Mouse (Mus musculus): ENCODE data around the gene Ptpn9. TPM values are rescaled to one million over a fixed set of nuclear protein-coding genes. Genes with fewer than 3 reads are reported as not detected.
A peak's percentile ranks its signal among the peaks of the same experiment; 100 is the strongest.

Ptpn9 gene
- polyA plus RNA-seq, 1 experiment from 2014 or later: 23.1 TPM

- 94% methylated on average over 1 of the region's 1 CpGs for WGBS
Observed at GRCm38 (mm10) chr9:57056237-57056636, 61.5 kb downstream of the Ptpn9 start.

GRCm38 (mm10) chr9:57064164-57064563 is 69.4 kb downstream of the Ptpn9 start:
- WGBS: 96% methylated on average over 2 of the region's 2 CpGs
- Histone ChIP-seq H3K9me3 (no peaks in the 10 kb centered on the region), H3K4me2 (no peak overlapping the region), H3K27ac (no peak overlapping the region), H3K4me1 (replicated peaks) (no peaks in the 10 kb centered on the region), H3K9ac (no peak overlapping the region), H3K36me3 (peaks cover 39% of the 10 kb centered on the region), H3K27me3 (no peaks in the 10 kb centered on the region), H3K4me3 (no peak overlapping the region)
- no peak for ATAC-seq (ENCODE audit: low FRiP score)

More at GRCm38 (mm10) chr9:57056237-57056636, 61.5 kb downstream of the Ptpn9 start:
- H3K4me2 ChIP-seq: no peak overlapping the region
- H3K27ac ChIP-seq: no peak overlapping the region
- no peak overlapping the region for H3K9ac ChIP-seq
- H3K4me3 ChIP-seq: no peak overlapping the region
- peaks cover 50% of the 10 kb centered on the region for H3K36me3 ChIP-seq
- ATAC-seq (ENCODE audit: low FRiP score): no peak
- H3K9me3 ChIP-seq: no peaks in the 10 kb centered on the region
- no peaks in the 10 kb centered on the region for H3K4me1 ChIP-seq (replicated peaks)
- H3K27me3 ChIP-seq: no peaks in the 10 kb centered on the region

- Histone ChIP-seq H3K9me3 (no peaks in the 10 kb centered on the region), H3K4me3 (no peak overlapping the region), H3K27me3 (no peaks in the 10 kb centered on the region), H3K4me1 (replicated peaks) (peaks cover 13% of the 10 kb centered on the region), H3K9ac (no peak overlapping the region), H3K4me2 (no peak overlapping the region), H3K36me3 (peaks cover 11% of the 10 kb centered on the region; the same call in 1 of the 2 replicates), H3K27ac (no peak overlapping the region)
- ATAC-seq (ENCODE audit: low FRiP score): no peak
- 70% methylated on average over 3 of the region's 3 CpGs for WGBS
Observed at GRCm38 (mm10) chr9:57068266-57068665, 73.5 kb downstream of the Ptpn9 start.

GRCm38 (mm10) chr9:57070262-57070661 is 75.5 kb downstream of the Ptpn9 start:
- H3K36me3 ChIP-seq: 0 out of 2 replicates have a peak, but pooled peaks cover 8% of the 10 kb centered on the region
- H3K9me3 ChIP-seq: no peaks in the 10 kb centered on the region
- no peaks in the 10 kb centered on the region for H3K27me3 ChIP-seq
- H3K4me2 ChIP-seq: no peak overlapping the region
- no peak overlapping the region for H3K4me3 ChIP-seq
- H3K9ac ChIP-seq: no peak overlapping the region
- no peak overlapping the region for H3K27ac ChIP-seq
- WGBS: 71% methylated on average over 1 of the region's 1 CpGs
- ATAC-seq (ENCODE audit: low FRiP score): no peak
- H3K4me1 ChIP-seq (replicated peaks): peaks cover 29% of the 10 kb centered on the region

- H3K4me1 ChIP-seq (replicated peaks): peaks cover 30% of the 10 kb centered on the region
- H3K27me3 ChIP-seq: no peaks in the 10 kb centered on the region
- no peak for ATAC-seq (ENCODE audit: low FRiP score)
- H3K36me3 ChIP-seq: 0 out of 2 replicates have a peak, but pooled peaks cover 4% of the 10 kb centered on the region
- no peaks in the 10 kb centered on the region for H3K9me3 ChIP-seq
- peak overlapping the region; percentile 92 for H3K4me3 ChIP-seq
- peak overlapping the region; percentile 94 for H3K4me2 ChIP-seq
- peak overlapping the region; percentile 24 for H3K27ac ChIP-seq
- H3K9ac ChIP-seq: peak overlapping the region; percentile 82
- 35% methylated on average over 5 of the region's 5 CpGs for WGBS
Observed at GRCm38 (mm10) chr9:57070800-57071545, 76.2 kb downstream of the Ptpn9 start.

GRCm38 (mm10) chr9:57071801-57072351 is 77.2 kb downstream of the Ptpn9 start, which contains the start of gene Sin3a:
Sin3a (plus strand) TSS chr9:57072040.
- WGBS: under 1% methylated on average over 34 of the region's 34 CpGs
- Histone ChIP-seq H3K27me3 (no peaks in the 10 kb centered on the region), H3K36me3 (0 out of 2 replicates have a peak, but pooled peaks cover 4% of the 10 kb centered on the region), H3K9me3 (no peaks in the 10 kb centered on the region), H3K4me3 (peak within 1 kb of the TSS; percentile 92), H3K27ac (peak within 1 kb of the TSS; percentile 97), H3K4me2 (peak within 1 kb of the TSS; percentile 94), H3K9ac (peak within 1 kb of the TSS; percentile 82), H3K4me1 (replicated peaks) (peaks cover 30% of the 10 kb centered on the region)
- ATAC-seq (ENCODE audit: low FRiP score): no peak

GRCm38 (mm10) chr9:57072526-57072988 is 77.8 kb downstream of the Ptpn9 start:
- no peak for ATAC-seq (ENCODE audit: low FRiP score)
- H3K9me3 ChIP-seq: no peaks in the 10 kb centered on the region
- H3K27ac ChIP-seq: peak overlapping the region; percentile 97
- peaks cover 34% of the 10 kb centered on the region for H3K4me1 ChIP-seq (replicated peaks)
- H3K36me3 ChIP-seq: no peaks in the 10 kb centered on the region
- peak overlapping the region; percentile 94 for H3K4me2 ChIP-seq
- peak overlapping the region; percentile 92 for H3K4me3 ChIP-seq
- peak overlapping the region; percentile 82 for H3K9ac ChIP-seq
- WGBS: under 1% methylated on average over 40 of the region's 40 CpGs
- H3K27me3 ChIP-seq: no peaks in the 10 kb centered on the region

GRCm38 (mm10) chr9:57072989-57073789 is 78.5 kb downstream of the Ptpn9 start:
- Histone ChIP-seq H3K27ac (peak overlapping the region; percentile 97), H3K4me2 (peak overlapping the region; percentile 94), H3K36me3 (no peaks in the 10 kb centered on the region), H3K9me3 (no peaks in the 10 kb centered on the region), H3K9ac (peak overlapping the region; percentile 82), H3K4me1 (replicated peaks) (peaks cover 34% of the 10 kb centered on the region), H3K27me3 (no peaks in the 10 kb centered on the region), H3K4me3 (peak overlapping the region; percentile 92)
- ATAC-seq (ENCODE audit: low FRiP score): peak; percentile 67
- WGBS: under 1% methylated on average over 46 of the region's 54 CpGs

- H3K9me3 ChIP-seq: no peaks in the 10 kb centered on the region
- under 1% methylated on average over 15 of the region's 15 CpGs for WGBS
- ATAC-seq (ENCODE audit: low FRiP score): no peak
- H3K4me3 ChIP-seq: peak overlapping the region; percentile 92
- no peaks in the 10 kb centered on the region for H3K27me3 ChIP-seq
- no peaks in the 10 kb centered on the region for H3K36me3 ChIP-seq
- H3K4me1 ChIP-seq (replicated peaks): peaks cover 34% of the 10 kb centered on the region
- H3K27ac ChIP-seq: peak overlapping the region; percentile 97
- peak overlapping the region; percentile 94 for H3K4me2 ChIP-seq
- peak overlapping the region; percentile 74 for H3K9ac ChIP-seq
Observed at GRCm38 (mm10) chr9:57073790-57074094, 79.0 kb downstream of the Ptpn9 start.

GRCm38 (mm10) chr9:57074171-57074821 is 79.6 kb downstream of the Ptpn9 start:
- H3K27ac ChIP-seq: peak overlapping the region; percentile 97
- ATAC-seq (ENCODE audit: low FRiP score): no peak
- WGBS: 7% methylated on average over 21 of the region's 21 CpGs

GRCm38 (mm10) chr9:57074822-57075603 is 80.3 kb downstream of the Ptpn9 start:
- Histone ChIP-seq H3K4me1 (replicated peaks) (peaks cover 34% of the 10 kb centered on the region), H3K9ac (peak overlapping the region; percentile 74), H3K27ac (peak overlapping the region; percentile 97), H3K36me3 (no peaks in the 10 kb centered on the region), H3K4me2 (peak overlapping the region; percentile 94), H3K27me3 (no peaks in the 10 kb centered on the region), H3K9me3 (no peaks in the 10 kb centered on the region), H3K4me3 (peak overlapping the region; percentile 92)
- WGBS: 5% methylated on average over 17 of the region's 17 CpGs
- ATAC-seq (ENCODE audit: low FRiP score): no peak

More at GRCm38 (mm10) chr9:57074171-57074821, 79.6 kb downstream of the Ptpn9 start:
- H3K4me3 ChIP-seq: peak overlapping the region; percentile 92
- H3K9ac ChIP-seq: peak overlapping the region; percentile 74
- peaks cover 34% of the 10 kb centered on the region for H3K4me1 ChIP-seq (replicated peaks)
- no peaks in the 10 kb centered on the region for H3K36me3 ChIP-seq
- no peaks in the 10 kb centered on the region for H3K27me3 ChIP-seq
- peak overlapping the region; percentile 94 for H3K4me2 ChIP-seq
- H3K9me3 ChIP-seq: no peaks in the 10 kb centered on the region
